Mouse (Mus musculus) lung, adult 2 months (tissue): ENCODE data around the gene Gm9040.
"Not testable (repeated sequence)": the region's sequence is repeated elsewhere in the genome, so short reads cannot be mapped to it uniquely, and the experiment has no call there.

Experiments used
- CTCF ChIP-seq: fragments of 200-500 bp; IDR thresholded peaks from 2 replicates; pipeline ENCODE4 v1.5.1; 2011; ENCODE audit warnings: mild to moderate bottlenecking, low read length, control low read depth; ENCODE audit not compliant: insufficient read depth
- POLR2A ChIP-seq: fragments of 200-500 bp; IDR thresholded peaks from 2 replicates; pipeline ENCODE4 v1.6.1; 2011; ENCODE audit warnings: low read depth, mild to moderate bottlenecking, control low read depth, low read length, borderline replicate concordance; ENCODE audit errors: extremely low read depth

- TF ChIP-seq CTCF, POLR2A: not testable (repeated sequence)
Measured at GRCm38 (mm10) chr10:118326869-118327268, at the start of gene Gm9040.
